Mouse (Mus musculus) olfactory bulb, adult 2 months (tissue): ENCODE data around the gene Ism1.

Experiments
- CTCF ChIP-seq: fragments of 200-500 bp; IDR thresholded peaks from 2 replicates; pipeline ENCODE4 v1.5.1; 2012; ENCODE audit warnings: low read depth, mild to moderate bottlenecking, low read length, moderate library complexity; ENCODE audit not compliant: insufficient read depth
- POLR2A ChIP-seq: fragments of 200-500 bp; IDR thresholded peaks from 2 replicates; pipeline ENCODE4 v1.6.1; 2012; ENCODE audit warnings: mild to moderate bottlenecking, low read depth, low read length, moderate library complexity; ENCODE audit not compliant: insufficient read depth

DNA sequence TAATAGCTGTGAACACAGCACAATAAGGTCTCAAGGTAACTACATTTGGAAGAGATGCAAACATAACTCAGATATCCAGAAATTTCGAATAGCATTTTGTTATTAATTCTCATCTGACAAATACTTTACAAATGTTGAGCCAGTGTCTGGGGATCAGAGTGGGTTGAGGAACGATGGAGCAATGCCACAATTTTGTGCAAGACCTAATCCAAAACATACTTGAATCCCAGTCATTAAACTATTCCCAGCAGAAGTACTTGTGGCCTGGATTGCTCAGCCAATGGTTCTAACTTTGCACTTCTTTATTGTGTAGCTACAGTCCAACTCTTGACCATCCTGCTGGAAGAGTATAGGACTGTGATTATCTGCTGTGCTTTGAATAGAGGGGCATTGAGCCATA is 50.1 kb downstream of the Ism1 start:
- TF ChIP-seq POLR2A = no peak
- TF ChIP-seq CTCF = no peak
